Mouse (Mus musculus) bone marrow macrophage, adult 2 months (primary cell): ENCODE measurements around the gene Creg1. TPM values are rescaled to one million over a fixed set of nuclear protein-coding genes. Genes with fewer than 3 reads are reported as not detected.

Experiments
- H3K27ac ChIP-seq: 2 replicates; pipeline ENCODE4 v1.5.1; 2012; ENCODE audit warnings: low read depth, low read length; ENCODE audit not compliant: insufficient read depth
- H3K4me1 ChIP-seq: 2 replicates; pipeline ENCODE4 v1.6.1; 2012; ENCODE audit warnings: low read length; ENCODE audit not compliant: control insufficient read depth, insufficient read depth
- H3K4me3 ChIP-seq: 2 replicates; pipeline ENCODE4 v1.5.1; 2012; ENCODE audit warnings: mild to moderate bottlenecking, low read length, moderate library complexity; ENCODE audit not compliant: insufficient read depth
- CTCF ChIP-seq: IDR thresholded peaks from 2 replicates; pipeline ENCODE4 v1.5.1; 2012; ENCODE audit warnings: low read depth, mild to moderate bottlenecking, low read length, moderate library complexity
- POLR2A ChIP-seq: IDR thresholded peaks from 2 replicates; pipeline ENCODE4 v1.6.1; 2012; ENCODE audit warnings: mild to moderate bottlenecking, low read depth, low read length, borderline replicate concordance
- polyA plus RNA-seq: library from polyadenylated mRNA; stranded (reverse); fragments of >200 nt; gene quantifications from 2 replicates; pipeline ENCODE4 v1.2.4, GENCODE M21; 2012; ENCODE audit not compliant: missing spikeins, insufficient read depth, insufficient read length

Gene Creg1
- polyA plus RNA-seq, 1 experiment = 906 TPM

GRCm38 (mm10) chr1:165765651-165766294, 2.2 kb downstream of the Creg1 start:
- peak overlapping the region; percentile 91 for H3K27ac ChIP-seq
- TF ChIP-seq POLR2A = no peak
- no peak for TF ChIP-seq CTCF
- peaks cover 45% of the 10 kb centered on the region for H3K4me1 ChIP-seq
- H3K4me3 ChIP-seq = peak overlapping the region; percentile 78

GRCm38 (mm10) chr1:165766295-165766890, 2.8 kb downstream of the Creg1 start:
- TF ChIP-seq CTCF = no peak
- no peak for TF ChIP-seq POLR2A
- peak overlapping the region; percentile 91 for H3K27ac ChIP-seq
- peaks cover 45% of the 10 kb centered on the region for H3K4me1 ChIP-seq
- peak overlapping the region; percentile 78 for H3K4me3 ChIP-seq

GRCm38 (mm10) chr1:165768894-165769512, 5.5 kb downstream of the Creg1 start:
- TF ChIP-seq CTCF (no peak), POLR2A (no peak)
- peak overlapping the region; percentile 16 for H3K4me3 ChIP-seq
- peak overlapping the region; percentile 78 for H3K27ac ChIP-seq
- peaks cover 40% of the 10 kb centered on the region for H3K4me1 ChIP-seq

GRCm38 (mm10) chr1:165770181-165770759, 6.7 kb downstream of the Creg1 start:
- Histone ChIP-seq H3K4me1 (peaks cover 40% of the 10 kb centered on the region), H3K4me3 (no peak overlapping the region), H3K27ac (peak overlapping the region; percentile 70)
- TF ChIP-seq CTCF (no peak), POLR2A (no peak)

GRCm38 (mm10) chr1:165771491-165771897, 7.9 kb downstream of the Creg1 start:
- TF ChIP-seq POLR2A = no peak
- peak; percentile 75 for TF ChIP-seq CTCF
- Histone ChIP-seq H3K27ac (peak overlapping the region; percentile 37), H3K4me1 (peaks cover 40% of the 10 kb centered on the region), H3K4me3 (no peak overlapping the region)

GRCm38 (mm10) chr1:165771998-165772397, 8.5 kb downstream of the Creg1 start:
- TF ChIP-seq CTCF = no peak
- TF ChIP-seq POLR2A = no peak
- no peak overlapping the region for H3K27ac ChIP-seq
- no peak overlapping the region for H3K4me3 ChIP-seq
- H3K4me1 ChIP-seq = peaks cover 38% of the 10 kb centered on the region

GRCm38 (mm10) chr1:165775518-165776294, 12.2 kb downstream of the Creg1 start:
- Histone ChIP-seq H3K4me1 (peaks cover 10% of the 10 kb centered on the region), H3K4me3 (no peak overlapping the region), H3K27ac (no peak overlapping the region)
- TF ChIP-seq CTCF (no peak; the same call in none of the 2 replicates), POLR2A (no peak)

- Histone ChIP-seq H3K27ac (no peak overlapping the region), H3K4me3 (peak overlapping the region; percentile 54), H3K4me1 (no peaks in the 10 kb centered on the region)
- TF ChIP-seq POLR2A = no peak
- no peak for TF ChIP-seq CTCF
Observed at GRCm38 (mm10) chr1:165779954-165780585, 16.5 kb downstream of the Creg1 start.

GRCm38 (mm10) chr1:165780586-165781111, 17.1 kb downstream of the Creg1 start:
- Histone ChIP-seq H3K4me3 (peak overlapping the region; percentile 54), H3K27ac (no peak overlapping the region)
- TF ChIP-seq POLR2A (no peak), CTCF (peak; percentile 98)

More at GRCm38 (mm10) chr1:165780586-165781111, 17.1 kb downstream of the Creg1 start:
- no peaks in the 10 kb centered on the region for H3K4me1 ChIP-seq
